Mouse (Mus musculus) heart, embryonic 14.5 days (tissue): ENCODE data around the gene Ggt5. TPM values are rescaled to one million over a fixed set of nuclear protein-coding genes. Genes with fewer than 3 reads are reported as not detected.
A peak's percentile ranks its signal among the peaks of the same experiment; 100 is the strongest.

Experiments
- ATAC-seq: fragments of 200-750 bp; cut with Nextera tagmentation; 2 replicates; pipeline ENCODE4 v1.8.0; 2017; ENCODE audit warnings: low read depth, moderate TSS enrichment; ENCODE audit not compliant: insufficient number of reproducible peaks, insufficient read depth, low FRiP score
- H3K27ac ChIP-seq, 2 experiments: fragments of 200-500 bp in 1 of 2; fragments of 300-500 bp in 1 of 2; sonication (generic) in 1 of 2; replicated peaks in 1 of 2; 2 replicates each; pipeline ENCODE4 v1.5.1; 2012 to 2014; ENCODE audit warnings: low read depth in 2 of 2, low read length in 2 of 2, control low read depth in 1 of 2, mild to moderate bottlenecking in 1 of 2, mixed read lengths in 1 of 2; ENCODE audit not compliant: control insufficient read depth in 1 of 2, insufficient read depth in 1 of 2
- H3K27me3 ChIP-seq: fragments of 300-500 bp; sonication (generic); 2 replicates; pipeline ENCODE4 v1.6.1; 2014; ENCODE audit warnings: mild to moderate bottlenecking, low read length, control low read depth; ENCODE audit not compliant: control insufficient read depth, insufficient read depth
- H3K36me3 ChIP-seq: fragments of 300-500 bp; sonication (generic); 2 replicates; pipeline ENCODE4 v1.6.1; 2014; ENCODE audit warnings: mild to moderate bottlenecking, control low read depth, low read length, mixed read lengths; ENCODE audit not compliant: control insufficient read depth, insufficient read depth
- H3K4me1 ChIP-seq, 2 experiments: fragments of 200-500 bp in 1 of 2; fragments of 300-500 bp in 1 of 2; sonication (generic) in 1 of 2; 2 replicates each; pipeline ENCODE4 v1.6.1; 2012 to 2014; ENCODE audit warnings: low read length in 2 of 2, control low read depth in 1 of 2, mixed read lengths in 1 of 2; ENCODE audit not compliant: control insufficient read depth in 2 of 2, insufficient read depth in 2 of 2
- H3K4me2 ChIP-seq: fragments of 300-500 bp; sonication (generic); 2 replicates; pipeline ENCODE4 v1.6.1; 2014; ENCODE audit warnings: mild to moderate bottlenecking, low read length
- H3K4me3 ChIP-seq, 2 experiments: fragments of 200-500 bp in 1 of 2; fragments of 300-500 bp in 1 of 2; sonication (generic) in 1 of 2; 2 replicates each; pipeline ENCODE4 v1.5.1; 2012 to 2014; ENCODE audit warnings: low read length in 2 of 2, mild to moderate bottlenecking in 2 of 2, control low read depth in 1 of 2, low read depth in 1 of 2, moderate library complexity in 1 of 2; ENCODE audit not compliant: control insufficient read depth in 1 of 2, insufficient read depth in 1 of 2
- H3K9ac ChIP-seq: fragments of 300-500 bp; sonication (generic); 2 replicates; pipeline ENCODE4 v1.6.1; 2014; ENCODE audit warnings: mild to moderate bottlenecking, low read length
- H3K9me3 ChIP-seq: fragments of 300-500 bp; sonication (generic); 2 replicates; pipeline ENCODE4 v1.6.1; 2016; ENCODE audit warnings: low read length, control low read depth; ENCODE audit not compliant: control insufficient read depth
- WGBS: fragments of 180-500 bp; shearing (Covaris S2); extraction: QIAGEN DNeasy Blood & Tissue Kit; methylation state at CpG from one replicate; pipeline ENCODE4 v1.1.7; 2014; 5-methylcytosine and 5-hydroxymethylcytosine counted together
- polyA plus RNA-seq: library from polyadenylated mRNA; unstranded; fragments of >200 nt; fragmentation: Nextera tagmentation; extraction: Ambion mirVana; gene quantifications from 2 replicates; pipeline ENCODE4 v1.2.1, GENCODE M21; 2014

Ggt5 gene
- polyA plus RNA-seq, 1 experiment from 2014 or later, result 7.6 TPM

GRCm38 (mm10) chr10:75579129-75579528, 10.0 kb upstream of the Ggt5 start:
- Histone ChIP-seq H3K27ac (no peak overlapping the region), H3K4me1 (no peaks in the 10 kb centered on the region), H3K9ac (no peak overlapping the region), H3K36me3 (no peaks in the 10 kb centered on the region), H3K4me2 (no peak overlapping the region), H3K27me3 (0 out of 2 replicates have a peak, but pooled peaks cover 7% of the 10 kb centered on the region), H3K4me3 (no peak overlapping the region), H3K9me3 (no peaks in the 10 kb centered on the region)
- ATAC-seq, result no peak
- WGBS, result 78% methylated on average over 6 of the region's 6 CpGs

DNA sequence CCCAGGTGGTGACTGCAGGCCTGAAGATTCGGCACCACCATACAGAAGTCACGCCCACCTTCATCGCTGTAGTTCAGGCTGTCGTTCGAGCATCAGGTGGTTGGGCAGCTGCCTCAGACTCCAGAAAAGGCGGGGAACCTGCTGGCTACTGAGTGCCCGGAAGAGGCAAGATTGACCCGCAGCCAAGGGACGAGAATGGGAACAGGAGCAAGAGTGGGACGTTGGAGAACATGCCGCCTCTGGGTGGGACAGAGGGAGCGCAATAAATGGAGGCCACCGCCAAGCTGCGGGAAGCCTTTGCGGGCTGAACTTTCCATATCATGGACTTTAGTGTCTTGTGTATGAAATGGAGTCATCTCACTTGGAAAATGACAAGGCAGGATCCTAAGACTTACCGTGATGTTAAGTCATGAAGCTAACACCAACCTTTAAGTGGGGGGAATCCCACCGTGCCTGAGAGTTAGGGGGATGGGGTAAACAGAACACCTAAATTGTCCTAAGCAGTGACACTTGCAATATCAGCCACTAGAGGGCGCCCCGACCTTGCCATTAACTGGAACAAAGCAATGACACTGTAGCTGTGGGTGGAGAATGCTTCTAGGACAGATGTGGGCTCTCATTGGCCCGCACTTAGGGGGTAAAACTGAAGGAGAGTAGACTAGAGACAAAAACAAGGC, 3.1 kb upstream of the Ggt5 start:
- ATAC-seq, result peak; percentile 31; the same call in 1 of the 2 replicates
- H3K4me2 ChIP-seq, result peak overlapping the region; percentile 44
- no peak overlapping the region for H3K27ac ChIP-seq
- H3K4me1 ChIP-seq, result peaks cover 19 to 21% of the 10 kb centered on the region in 2 experiments
- H3K9me3 ChIP-seq, result no peaks in the 10 kb centered on the region
- no peaks in the 10 kb centered on the region for H3K36me3 ChIP-seq
- 0 out of 4 replicates have a peak overlapping the region, but pooled peaks of 1 of the 2 experiments have one; percentile 4 for H3K4me3 ChIP-seq
- peaks cover 20% of the 10 kb centered on the region; the same call in 1 of the 2 replicates for H3K27me3 ChIP-seq
- WGBS, result 19% methylated on average over 20 of the region's 20 CpGs
- H3K9ac ChIP-seq, result no peak overlapping the region; the same call in 1 of the 2 replicates

- ATAC-seq, result no peak
- H3K27me3 ChIP-seq, result peaks cover 20% of the 10 kb centered on the region; the same call in 1 of the 2 replicates
- no peaks in the 10 kb centered on the region for H3K9me3 ChIP-seq
- no peak overlapping the region for H3K9ac ChIP-seq
- no peak overlapping the region for H3K27ac ChIP-seq
- no peak overlapping the region for H3K4me3 ChIP-seq
- no peak overlapping the region for H3K4me2 ChIP-seq
- H3K4me1 ChIP-seq, result peaks cover 23 to 24% of the 10 kb centered on the region in 2 experiments
- 93% methylated on average over 1 of the region's 1 CpGs for WGBS
- no peaks in the 10 kb centered on the region for H3K36me3 ChIP-seq
These were observed 2.6 kb upstream of the Ggt5 start for GRCm38 (mm10) chr10:75586553-75586879.

GRCm38 (mm10) chr10:75587781-75588180, 1.4 kb upstream of the Ggt5 start:
- no peak overlapping the region for H3K4me2 ChIP-seq
- 39% methylated on average over 4 of the region's 4 CpGs for whole genome bisulfite sequencing
- H3K4me1 ChIP-seq, result peaks cover 29 to 32% of the 10 kb centered on the region in 2 experiments
- no peak for ATAC-seq
- no peak overlapping the region for H3K4me3 ChIP-seq
- no peak overlapping the region for H3K9ac ChIP-seq
- H3K9me3 ChIP-seq, result no peaks in the 10 kb centered on the region
- H3K27ac ChIP-seq, result peak overlapping the region in 1 of 2 experiments; percentile 44; a peak in 1 of 4 replicates
- H3K27me3 ChIP-seq, result peaks cover 20% of the 10 kb centered on the region; the same call in 1 of the 2 replicates
- no peaks in the 10 kb centered on the region for H3K36me3 ChIP-seq

GRCm38 (mm10) chr10:75588336-75588735, 804 bp upstream of the Ggt5 start:
- Histone ChIP-seq H3K4me2 (no peak overlapping the region), H3K4me1 (peaks cover 29 to 32% of the 10 kb centered on the region in 2 experiments), H3K27me3 (peaks cover 19% of the 10 kb centered on the region; the same call in 1 of the 2 replicates), H3K9ac (no peak overlapping the region), H3K36me3 (no peaks in the 10 kb centered on the region), H3K4me3 (no peak overlapping the region), H3K27ac (peak overlapping the region in 1 of 2 experiments; percentile 44; a peak in 2 of 4 replicates), H3K9me3 (no peaks in the 10 kb centered on the region)
- no peak for ATAC-seq
- 55% methylated on average over 5 of the region's 5 CpGs for WGBS

GRCm38 (mm10) chr10:75589651-75590050, 511 bp downstream of the Ggt5 start:
- ATAC-seq, result no peak
- H3K27ac ChIP-seq, result peak overlapping the region; percentile 80
- WGBS, result 51% methylated on average over 16 of the region's 16 CpGs

GRCm38 (mm10) chr10:75591211-75591894, 2.2 kb downstream of the Ggt5 start:
- Histone ChIP-seq H3K9me3 (no peaks in the 10 kb centered on the region), H3K4me1 (peaks cover 29 to 32% of the 10 kb centered on the region in 2 experiments), H3K9ac (no peak overlapping the region), H3K36me3 (no peaks in the 10 kb centered on the region), H3K4me3 (no peak overlapping the region), H3K27ac (peak overlapping the region; percentile 64 to 65), H3K27me3 (no peaks in the 10 kb centered on the region), H3K4me2 (peak overlapping the region; percentile 60)
- ATAC-seq, result peak; percentile 58
- 56% methylated on average over 12 of the region's 12 CpGs for WGBS

More at GRCm38 (mm10) chr10:75589651-75590050, 511 bp downstream of the Ggt5 start:
- peak overlapping the region; percentile 56 for H3K9ac ChIP-seq
- no peaks in the 10 kb centered on the region for H3K36me3 ChIP-seq
- peak overlapping the region; percentile 32 to 36 for H3K4me3 ChIP-seq
- H3K4me1 ChIP-seq, result peaks cover 29 to 32% of the 10 kb centered on the region in 2 experiments
- H3K4me2 ChIP-seq, result peak overlapping the region; percentile 60
- peaks cover 13% of the 10 kb centered on the region; the same call in 1 of the 2 replicates for H3K27me3 ChIP-seq
- no peaks in the 10 kb centered on the region for H3K9me3 ChIP-seq
